Mouse (Mus musculus) CH12.LX (cell line): ENCODE results near the gene Adcy10.
A peak's percentile ranks its signal among the peaks of the same experiment; 100 is the strongest.

ENCODE experiments used
- CTCF ChIP-seq, 2 experiments: IDR thresholded peaks in 1 of 2; conservative IDR thresholded peaks in 1 of 2; 2 replicates each; pipeline ENCODE4 v1.5.1; 2011 to 2012; ENCODE audit warnings: low read depth in 2 of 2, low read length in 2 of 2, improper control_type of control experiment in 1 of 2, inconsistent platforms in 1 of 2, mild to moderate bottlenecking in 1 of 2, moderate library complexity in 1 of 2
- IRF4 ChIP-seq: IDR thresholded peaks from 2 replicates; pipeline ENCODE4 v1.6.1; 2014; ENCODE audit warnings: low read depth, mild to moderate bottlenecking, inconsistent platforms, low read length, improper control_type of control experiment
- JUND ChIP-seq: conservative IDR thresholded peaks from 2 replicates; pipeline ENCODE4 v1.6.1; 2011; ENCODE audit warnings: low read depth, low read length, improper control_type of control experiment
- MAX ChIP-seq: IDR thresholded peaks from 2 replicates; pipeline ENCODE4 v1.6.1; 2011; ENCODE audit warnings: low read length, improper control_type of control experiment
- NRF1 ChIP-seq: IDR thresholded peaks from 2 replicates; pipeline ENCODE4 v1.6.1; 2014; ENCODE audit warnings: low read depth, mild to moderate bottlenecking, inconsistent platforms, low read length, improper control_type of control experiment, moderate library complexity
- POLR2A ChIP-seq: IDR thresholded peaks from 2 replicates; pipeline ENCODE4 v1.6.1; 2011; ENCODE audit warnings: low read depth, mild to moderate bottlenecking, improper control_type of control experiment, low read length
- RAD21 ChIP-seq: IDR thresholded peaks from 2 replicates; pipeline ENCODE4 v1.6.1; 2011; ENCODE audit warnings: low read depth, mild to moderate bottlenecking, low read length, improper control_type of control experiment, moderate library complexity
- ZC3H11A ChIP-seq: IDR thresholded peaks from 2 replicates; pipeline ENCODE4 v1.6.1; 2012; ENCODE audit warnings: low read depth, mild to moderate bottlenecking, inconsistent platforms, low read length, improper control_type of control experiment
- ZKSCAN1 ChIP-seq: IDR thresholded peaks from 2 replicates; pipeline ENCODE4 v1.6.1; 2012; ENCODE audit warnings: low read depth, inconsistent platforms, low read length, improper control_type of control experiment, borderline replicate concordance

- TF ChIP-seq RAD21 = peak; percentile 35
- no peak for TF ChIP-seq JUND
- TF ChIP-seq MAX = no peak
- peak in 1 of 2 experiments; percentile 60; a peak in 2 of 4 replicates for TF ChIP-seq CTCF (conservative IDR thresholded peaks at IDR 0.05 in 1 of 2, IDR thresholded peaks at IDR 0.05 in 1 of 2; ENCODE audit: low read depth in 2 of 2, low read length in 2 of 2)
- TF ChIP-seq POLR2A = peak; percentile 91
- no peak for TF ChIP-seq ZKSCAN1
- TF ChIP-seq NRF1 = peak; percentile 75
- TF ChIP-seq IRF4 = peak; percentile 24
- no peak for TF ChIP-seq ZC3H11A
Observed at GRCm38 (mm10) chr1:165460801-165461377, 24.1 kb upstream of the Adcy10 start.
